Mouse (Mus musculus): Measurements from ENCODE around the gene Sumf1.

The Sumf1 gene

DNA sequence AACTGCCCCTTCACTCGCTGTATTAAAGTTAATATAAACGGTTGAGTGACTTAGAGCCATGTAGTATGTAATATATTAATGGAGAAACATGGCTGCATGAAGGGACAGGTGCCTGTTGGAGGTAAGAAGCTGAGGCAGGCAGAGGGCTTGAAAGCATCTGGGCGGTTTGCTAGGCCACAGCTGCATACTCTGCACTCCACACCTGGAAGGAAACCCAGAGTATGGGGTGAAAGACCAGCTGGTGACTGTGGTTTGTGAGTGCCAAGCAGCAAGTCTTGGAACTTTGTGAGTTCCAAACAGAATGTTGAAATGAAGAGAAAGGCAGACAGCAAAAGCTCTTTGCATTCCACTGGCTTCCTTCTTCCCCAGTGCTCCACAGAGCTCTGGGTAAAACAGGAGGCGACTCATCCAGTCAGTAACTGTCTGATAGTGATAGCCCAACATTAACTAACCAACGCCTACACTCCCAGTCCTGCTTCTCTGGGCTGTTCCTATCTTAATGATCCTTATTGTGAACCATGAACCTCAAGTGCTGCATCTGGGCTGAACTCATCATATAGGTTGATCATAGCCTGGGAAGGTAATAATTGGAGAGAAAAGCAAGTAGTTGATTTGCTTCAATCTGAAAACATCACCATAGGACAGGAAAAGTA is 21.7 kb upstream of the Sumf1 start:
- in situ Hi-C loops (cut with MboI, MseI) = no loop called here

DNA sequence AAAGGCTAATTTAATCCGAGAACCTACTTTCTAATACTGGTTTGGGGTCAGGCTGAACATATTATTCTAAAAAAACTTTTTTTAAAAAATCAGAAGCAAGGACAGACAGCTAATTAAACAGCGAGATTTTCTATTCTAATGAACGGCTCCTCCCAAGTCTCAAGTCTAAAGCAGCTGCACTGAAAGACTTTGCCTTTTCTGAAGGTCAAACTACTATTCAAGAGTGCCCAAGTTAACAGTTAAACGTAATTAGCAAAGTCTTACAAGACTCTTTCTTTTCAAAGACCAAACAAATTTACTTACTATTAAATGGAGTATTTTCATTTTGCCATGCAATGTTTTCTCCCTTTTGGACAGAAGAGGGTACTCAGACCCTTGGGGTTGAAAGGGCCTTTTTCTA is 20.8 kb upstream of the Sumf1 start:
- in situ Hi-C loops (cut with MboI, MseI) = no loop called here

DNA sequence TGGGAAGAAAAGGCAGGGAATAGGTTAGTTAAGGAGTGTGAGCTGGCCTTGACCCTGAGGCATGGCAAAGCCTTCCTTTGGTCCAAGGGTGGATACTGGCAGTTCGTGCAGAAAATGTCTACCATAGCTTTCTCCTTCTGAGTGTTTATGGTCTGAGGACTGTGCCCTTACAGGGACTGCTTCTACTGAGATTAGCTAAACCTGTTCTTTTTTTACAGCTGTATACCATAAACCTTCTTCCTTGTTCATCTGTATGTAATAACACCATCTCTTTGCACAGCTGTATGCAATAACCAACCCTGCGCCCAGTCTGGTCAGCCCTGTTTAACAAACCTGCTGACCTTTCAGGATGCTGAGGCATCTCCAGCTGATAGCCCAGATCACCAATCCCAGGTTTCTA is 18.9 kb upstream of the Sumf1 start:
- in situ Hi-C loops (cut with MboI, MseI) = no loop called here

DNA sequence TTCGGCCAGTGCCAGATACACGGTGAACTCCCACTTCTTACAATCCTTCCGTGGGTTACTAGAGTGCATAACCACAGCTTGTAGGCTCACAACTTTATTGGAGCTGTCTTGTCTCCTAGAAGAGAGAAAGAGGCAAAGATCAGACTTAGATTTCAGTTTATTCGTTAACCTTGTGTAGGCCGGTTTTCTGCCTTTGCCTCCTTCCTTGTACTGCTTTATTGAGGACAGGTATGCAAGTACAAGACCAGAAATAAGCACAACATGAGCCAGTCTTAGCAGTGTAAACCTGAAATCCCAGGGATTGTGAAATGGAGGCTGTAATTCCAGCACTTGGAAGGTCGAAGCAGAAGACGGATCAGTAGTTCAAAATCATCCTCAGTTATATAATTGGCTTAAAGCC is 12.9 kb upstream of the Sumf1 start:
- in situ Hi-C loops (cut with MboI, MseI) = no loop called here

DNA sequence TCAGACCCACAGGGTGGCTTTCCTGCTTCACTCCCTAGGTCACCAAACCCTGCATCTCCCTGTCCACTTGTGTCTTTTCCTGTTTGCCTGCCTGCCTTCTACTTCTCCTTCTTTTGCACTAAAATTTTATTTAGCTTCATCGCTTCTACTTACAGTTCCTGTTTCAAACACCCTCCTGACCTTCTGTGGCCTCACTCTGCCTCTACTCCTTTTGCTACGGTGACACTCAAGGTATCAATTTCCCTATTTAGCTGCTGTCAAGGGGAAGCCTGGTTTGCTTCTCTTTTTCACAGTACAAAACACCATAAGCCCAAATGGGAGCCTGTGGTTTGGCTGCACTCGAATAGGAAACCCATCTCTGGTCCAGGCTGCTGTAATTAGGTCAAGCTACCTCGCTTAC is 11.7 kb upstream of the Sumf1 start:
- in situ Hi-C loops (cut with MboI, MseI) = no loop called here

DNA sequence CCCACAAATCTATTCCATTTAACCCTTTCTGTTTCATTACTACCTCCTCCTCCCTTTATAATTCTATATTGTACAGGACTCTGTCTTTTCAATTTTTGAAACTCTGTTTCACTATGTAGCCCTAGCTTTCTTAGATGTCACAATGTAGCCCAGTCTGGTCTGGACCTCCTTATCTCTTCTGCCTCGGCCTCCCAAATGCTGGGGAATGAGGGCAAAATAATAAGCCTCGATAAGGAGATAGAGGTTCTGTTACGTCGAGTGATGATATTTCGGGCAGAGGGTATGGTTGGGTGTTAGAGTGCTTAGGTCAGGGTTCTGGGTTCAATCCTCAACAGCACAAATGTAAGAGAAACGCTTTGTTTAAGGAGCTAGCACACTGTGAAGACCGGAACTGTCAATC is 11.3 kb upstream of the Sumf1 start:
- in situ Hi-C loops (cut with MboI, MseI) = no loop called here

DNA sequence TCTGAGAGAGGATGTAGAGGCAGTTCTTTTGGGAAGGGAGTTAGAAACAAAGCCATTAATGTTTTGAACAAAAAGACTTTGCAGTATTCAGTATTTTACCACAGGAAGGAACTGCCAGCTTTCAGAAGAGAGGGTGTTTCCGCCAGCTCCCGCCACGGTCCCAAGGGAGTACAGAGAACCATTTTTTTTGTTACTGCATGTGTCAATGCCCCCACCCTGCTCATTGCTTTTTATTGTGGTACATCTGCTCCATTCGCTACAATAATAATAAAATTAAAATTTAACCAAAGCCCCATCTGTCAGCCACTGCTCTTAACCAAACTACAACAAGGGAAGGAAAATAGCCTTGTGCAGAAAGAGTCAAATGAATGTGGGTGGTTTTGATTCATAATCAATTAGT is 7.2 kb upstream of the Sumf1 start:
- in situ Hi-C loops (cut with MboI, MseI) = no loop called here

DNA sequence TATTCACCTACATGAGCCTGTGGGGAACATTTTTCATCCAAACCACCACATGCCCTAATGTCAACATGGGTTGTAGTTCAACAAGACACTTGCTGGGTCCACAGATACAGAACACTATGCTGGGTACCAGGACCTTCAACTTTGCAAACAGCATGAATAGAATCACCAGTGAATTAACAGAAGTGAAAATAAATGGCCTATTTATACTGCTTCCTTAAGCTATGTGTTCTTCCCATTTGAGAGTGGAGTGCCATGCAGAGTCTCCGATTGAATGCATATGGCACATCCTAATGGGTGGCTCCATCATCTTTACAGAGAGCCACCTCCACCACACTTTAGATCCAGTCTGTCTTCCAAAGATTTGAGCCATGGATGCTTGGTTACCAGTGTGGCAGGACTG is 5.3 kb upstream of the Sumf1 start:
- in situ Hi-C loops (cut with MboI, MseI) = no loop called here

DNA sequence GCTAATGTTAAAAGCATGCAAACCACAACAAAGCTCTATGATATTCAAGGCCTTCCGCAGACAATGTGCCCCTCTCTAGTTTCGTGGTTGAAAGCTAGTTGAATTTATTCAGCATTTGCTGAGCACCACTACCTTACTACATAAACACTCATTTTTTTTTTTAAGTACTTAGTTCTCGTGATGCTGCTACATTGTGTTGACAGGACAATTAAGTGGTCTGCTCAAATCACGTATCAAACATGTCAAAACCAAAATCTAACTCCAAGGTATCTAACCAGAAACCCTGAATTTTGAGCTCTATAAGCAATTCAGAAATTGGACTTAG is 265 bp upstream of the Sumf1 start:
- in situ Hi-C loops (cut with MboI, MseI) = no loop called here

DNA sequence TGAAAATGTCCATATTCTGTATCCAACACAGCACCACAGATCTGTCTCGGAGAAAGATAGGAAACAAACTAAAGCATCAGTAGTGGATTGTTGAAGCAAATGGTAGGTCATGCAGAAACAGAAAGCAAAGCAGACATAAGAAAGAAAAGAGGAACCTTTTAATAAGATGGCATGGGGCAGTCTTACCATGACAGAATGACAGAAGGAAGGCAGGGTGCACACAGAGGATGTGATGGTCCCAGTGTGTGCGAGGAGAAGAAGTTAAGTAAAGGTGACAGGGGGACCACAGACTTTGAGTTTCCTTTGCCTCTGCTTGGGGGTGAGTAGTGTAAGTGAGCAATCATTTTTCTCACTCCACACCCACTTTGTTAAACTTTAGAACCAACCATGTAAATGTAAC is 6.3 kb downstream of the Sumf1 start:
- in situ Hi-C loops (cut with MboI, MseI) = no loop called here

DNA sequence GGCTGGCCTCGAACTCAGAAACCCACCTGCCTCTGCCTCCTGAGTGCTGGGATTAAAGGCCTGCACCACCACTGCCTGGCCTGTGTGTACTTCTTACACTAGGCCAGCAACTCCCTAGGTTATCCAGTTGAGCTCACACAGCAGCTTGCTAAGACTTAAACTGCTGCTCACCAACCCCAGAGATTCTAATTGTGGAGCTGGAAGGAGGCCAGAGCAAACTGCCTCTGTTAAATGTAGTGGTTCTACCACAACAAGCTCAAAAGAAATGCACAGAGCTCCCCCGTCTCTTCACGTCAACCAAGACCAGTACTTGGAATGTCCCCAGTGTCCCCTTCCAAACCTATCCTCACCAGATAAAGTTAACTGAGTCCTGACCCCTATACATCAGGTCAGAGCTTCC is 11.2 kb downstream of the Sumf1 start:
- in situ Hi-C loops (cut with MboI, MseI) = loop anchor here (5.0 kb wide), 1 partner anchor 38 kb away; the partner anchor contains the start of gene Itpr1

DNA sequence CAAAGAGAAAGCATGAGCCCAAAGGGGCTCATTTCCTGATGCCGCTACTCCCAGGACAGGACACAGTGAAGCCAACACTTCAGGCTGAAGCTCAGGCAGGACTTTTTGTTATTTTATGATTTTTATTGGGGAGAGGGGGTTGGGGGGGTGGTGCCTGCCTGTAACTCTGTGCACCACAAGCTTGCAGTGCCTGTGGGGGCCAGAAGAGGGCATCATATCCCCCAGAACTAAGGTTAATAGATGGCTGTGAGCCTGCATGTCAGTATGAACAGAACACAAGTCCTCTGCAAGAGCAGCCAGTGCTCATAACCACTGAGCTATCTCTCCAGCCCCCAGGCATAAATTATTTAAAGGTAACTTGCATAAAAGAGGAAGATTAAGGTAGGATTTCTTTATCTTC is 13.2 kb downstream of the Sumf1 start:
- in situ Hi-C loops (cut with MboI, MseI) = loop anchor here (5.0 kb wide), 1 partner anchor 40 kb away; the partner anchor contains the start of gene Itpr1

DNA sequence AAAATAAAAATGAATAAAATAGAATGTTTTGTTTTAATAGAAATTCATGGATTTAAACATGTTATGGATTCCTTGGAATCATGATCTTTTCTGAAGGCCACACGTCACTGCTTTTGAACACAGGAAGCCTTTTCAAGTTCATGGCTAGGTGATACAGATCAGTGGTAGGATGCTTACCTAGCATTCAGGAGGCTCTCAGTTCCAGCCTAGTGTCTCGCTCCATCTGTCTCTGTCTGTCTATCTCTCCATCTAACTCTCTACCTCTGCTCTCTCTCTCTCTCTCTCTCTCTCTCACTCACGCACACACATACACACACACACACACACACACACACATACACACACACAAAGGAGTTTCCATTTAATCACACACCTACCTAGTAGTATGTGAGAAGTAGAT is 15.9 kb downstream of the Sumf1 start:
- in situ Hi-C loops (cut with MboI, MseI) = no loop called here

DNA sequence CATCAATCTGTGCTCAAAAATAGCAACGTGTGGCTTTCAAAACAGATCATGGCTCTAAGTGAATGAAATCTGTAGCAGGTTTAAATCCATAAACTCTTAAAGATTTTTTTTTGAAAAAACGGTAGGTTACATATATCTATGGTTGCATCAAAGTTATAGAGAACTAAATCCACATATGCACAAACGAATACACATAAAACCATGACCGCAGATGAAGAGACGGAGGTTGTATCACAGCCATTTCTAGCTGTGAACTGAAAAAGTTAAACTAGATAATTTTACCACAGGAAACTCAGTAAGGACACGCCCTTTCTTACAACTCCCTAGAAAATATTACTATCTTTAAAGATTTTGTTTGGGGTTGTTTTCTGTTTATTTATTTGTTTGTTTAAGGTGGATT is 16.7 kb downstream of the Sumf1 start:
- in situ Hi-C loops (cut with MboI, MseI) = no loop called here

DNA sequence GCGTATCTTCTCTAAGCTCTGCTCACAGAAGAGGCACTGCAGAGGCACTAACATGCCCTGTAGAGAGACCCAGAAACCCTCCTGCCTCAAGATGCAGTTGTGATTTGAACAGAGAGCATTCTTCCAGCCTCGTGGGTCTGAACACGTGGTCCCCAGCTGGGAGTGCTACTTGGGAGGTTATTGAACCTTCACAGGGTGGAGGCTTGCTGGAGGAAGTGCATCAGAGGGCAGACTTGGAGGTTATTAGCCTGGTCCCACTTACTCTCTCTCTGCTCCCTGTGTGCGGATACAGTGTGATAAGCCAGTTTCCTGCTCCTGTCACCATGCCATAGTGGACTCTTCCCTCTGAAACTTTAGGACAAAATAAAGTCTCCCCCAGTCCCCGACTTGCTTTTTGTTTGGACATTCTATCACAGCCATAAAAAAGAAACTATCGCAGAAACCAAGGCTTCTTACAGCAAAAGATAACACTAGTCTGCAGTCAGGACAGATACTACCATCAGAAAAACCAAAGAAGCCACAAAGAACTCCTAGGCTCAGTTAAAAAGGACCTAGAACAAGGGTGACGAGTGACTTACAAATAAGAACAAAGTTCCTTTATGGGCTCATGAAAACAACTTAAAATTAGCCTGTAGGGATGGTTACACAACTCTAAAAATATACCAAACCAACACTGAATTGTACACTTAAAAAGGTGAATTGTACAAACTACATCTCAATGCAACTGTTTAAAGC is 17.3 kb downstream of the Sumf1 start:
- in situ Hi-C loops (cut with MboI, MseI) = no loop called here

DNA sequence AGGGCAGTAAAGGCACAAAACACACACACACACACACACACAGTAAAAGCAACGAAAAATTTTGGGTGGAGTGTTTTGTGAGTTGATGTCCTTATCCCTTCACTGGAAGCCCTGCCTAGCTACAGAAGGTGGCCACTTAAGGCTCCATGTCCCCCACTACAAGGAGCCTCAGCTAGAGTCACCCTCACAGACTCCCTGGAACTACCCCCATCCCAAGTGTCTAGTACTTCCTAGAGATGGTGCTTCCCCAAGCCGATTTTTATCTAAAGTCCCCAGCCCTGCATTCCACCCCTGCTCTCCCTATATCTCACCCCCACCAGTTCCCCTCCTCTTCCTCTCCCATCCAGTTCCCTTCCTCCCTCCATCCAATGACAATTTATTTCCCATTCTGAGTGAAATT is 19.8 kb downstream of the Sumf1 start:
- in situ Hi-C loops (cut with MboI, MseI) = no loop called here

DNA sequence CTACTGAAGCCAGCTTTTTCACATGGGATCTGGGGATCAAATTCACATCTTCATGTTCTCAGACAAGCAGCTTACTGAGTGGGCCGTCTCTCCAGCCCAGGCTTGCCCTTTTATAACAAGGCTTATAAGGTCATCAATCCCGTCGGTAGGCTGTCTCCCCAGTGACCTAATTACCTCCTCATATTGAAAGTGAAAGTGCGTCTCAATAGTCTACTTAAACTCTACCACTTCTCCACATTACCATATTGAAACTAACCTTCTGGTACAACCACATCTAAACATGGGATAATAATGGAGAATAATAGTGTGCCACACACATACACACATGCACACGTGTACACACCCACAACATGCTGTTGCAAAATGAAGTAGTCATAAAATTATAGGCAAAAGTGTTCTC is 20.4 kb downstream of the Sumf1 start:
- in situ Hi-C loops (cut with MboI, MseI) = no loop called here

DNA sequence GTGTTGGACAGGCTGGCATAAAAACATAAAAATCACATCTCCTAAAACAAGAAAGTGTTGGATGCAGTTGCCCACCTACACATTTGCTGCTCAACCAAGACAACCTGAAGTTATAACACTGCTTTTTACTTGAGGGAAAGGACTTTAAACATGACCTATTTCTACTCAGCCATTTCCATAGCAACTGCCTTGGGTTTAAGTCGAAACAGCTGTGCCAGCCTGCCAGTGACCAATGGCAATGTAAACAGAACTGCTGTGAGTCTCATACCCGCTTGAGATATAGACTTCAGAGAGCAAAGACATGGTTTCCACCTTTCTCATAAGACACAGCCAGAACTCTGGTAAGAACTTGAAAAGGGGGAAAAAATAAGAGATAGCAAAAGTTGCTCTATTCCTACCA is 24.8 kb downstream of the Sumf1 start:
- in situ Hi-C loops (cut with MboI, MseI) = no loop called here

DNA sequence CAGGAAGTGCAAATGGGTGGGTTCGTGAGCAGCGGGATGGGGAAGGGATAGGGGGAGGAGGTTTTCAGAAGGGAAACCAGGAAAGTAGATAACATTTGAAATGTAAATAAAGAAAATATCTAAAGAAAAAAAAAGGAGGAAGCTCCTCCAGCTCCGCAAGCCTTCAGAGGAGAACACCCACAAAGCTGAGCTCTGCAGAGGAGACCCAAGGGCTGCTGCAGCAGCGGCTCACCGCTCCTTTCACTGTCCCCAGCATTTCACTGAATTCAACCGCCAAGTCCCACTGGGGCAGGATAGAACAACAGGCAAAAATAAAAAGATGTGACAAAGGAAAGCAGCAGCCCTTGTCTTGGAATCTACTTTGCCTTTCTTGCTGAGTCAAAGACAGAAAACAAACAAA is 28.5 kb downstream of the Sumf1 start:
- in situ Hi-C loops (cut with MboI, MseI) = no loop called here

DNA sequence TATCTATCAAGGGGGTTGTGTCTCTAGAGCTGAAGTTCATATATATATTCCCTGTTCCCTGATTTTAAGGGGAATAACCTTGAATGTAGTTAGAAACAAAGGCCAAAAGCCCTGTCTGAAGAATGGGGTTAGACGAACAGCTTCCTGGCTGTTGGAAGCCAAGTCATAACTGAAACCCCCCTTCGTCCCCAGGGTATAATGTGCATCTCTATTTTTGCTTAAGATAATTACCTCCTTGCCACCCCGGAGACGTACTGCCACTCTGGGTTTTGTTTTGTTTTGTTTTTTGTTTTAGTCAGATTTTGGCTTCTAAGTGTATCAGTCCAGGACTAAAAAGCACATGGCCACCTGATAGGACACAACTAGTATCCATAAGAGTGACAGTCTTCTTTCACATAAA is 31.1 kb downstream of the Sumf1 start:
- in situ Hi-C loops (cut with MboI, MseI) = no loop called here

DNA sequence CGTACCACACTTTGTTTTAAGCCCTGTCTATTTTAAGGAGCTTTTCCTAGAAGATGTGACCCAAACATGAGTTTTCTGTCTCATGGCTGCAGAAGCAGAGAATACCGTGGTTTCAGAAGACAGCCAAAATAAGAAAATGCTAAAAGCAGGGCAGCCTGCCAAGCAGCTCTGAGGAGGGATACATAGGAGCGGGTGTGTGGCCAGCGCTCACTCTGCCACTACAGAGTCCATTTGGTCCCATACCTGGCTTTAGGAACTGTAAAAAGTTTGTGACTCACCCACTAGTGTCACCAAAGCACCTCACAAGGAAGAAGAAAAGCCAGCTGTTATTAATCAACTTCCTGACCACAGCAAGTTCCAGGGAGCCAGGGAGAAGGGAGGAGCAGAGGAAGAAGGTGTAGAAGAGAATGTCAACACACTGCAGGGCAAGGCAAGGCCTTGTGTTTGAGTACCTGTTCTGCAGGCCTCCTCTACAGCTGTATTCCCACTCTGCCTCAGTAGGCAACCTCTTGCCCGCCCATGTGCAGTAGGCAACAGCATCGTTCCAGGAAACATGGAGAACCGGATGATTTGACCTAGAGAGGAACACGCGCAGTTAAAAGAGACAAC is 32.6 kb downstream of the Sumf1 start:
- in situ Hi-C loops (cut with MboI, MseI) = no loop called here

DNA sequence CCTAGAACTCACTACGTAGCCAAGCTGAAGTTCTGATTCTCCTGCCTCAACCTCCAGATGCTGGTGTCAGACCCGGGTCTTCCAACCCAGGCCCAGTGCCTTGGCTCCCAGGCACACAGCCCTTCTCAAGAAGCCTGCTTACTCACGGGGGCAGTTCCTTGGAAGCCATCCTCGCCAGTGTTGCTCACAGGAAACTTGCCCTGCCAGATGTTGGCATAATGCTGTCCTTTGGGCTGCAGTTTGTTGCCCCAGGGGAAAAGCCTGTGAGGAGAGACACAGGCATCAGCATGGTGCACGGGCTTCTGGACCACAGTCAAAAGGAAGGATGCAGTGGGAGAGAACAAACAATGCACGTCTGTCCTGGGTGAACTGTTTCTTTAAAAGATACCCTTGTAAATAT is 33.3 kb downstream of the Sumf1 start:
- in situ Hi-C loops (cut with MboI, MseI) = no loop called here

DNA sequence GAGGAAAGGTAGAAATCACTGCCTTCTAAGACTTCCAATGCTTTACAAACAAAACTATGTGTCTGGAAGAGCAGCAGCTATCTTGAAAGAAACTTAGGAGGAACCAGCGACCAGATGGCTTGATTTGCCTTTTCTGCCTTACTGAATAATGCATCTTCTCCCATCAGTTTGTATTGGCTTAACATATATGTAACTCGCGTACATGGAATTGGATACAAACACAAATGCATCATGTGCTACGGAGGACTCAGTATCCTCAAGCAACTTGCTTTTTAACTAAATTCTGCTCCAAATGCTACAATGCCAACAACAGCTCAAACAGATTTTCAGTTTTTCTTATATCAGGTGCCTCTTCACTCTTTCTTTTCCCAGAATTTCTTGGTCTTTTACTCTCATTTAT is 36.1 kb downstream of the Sumf1 start:
- in situ Hi-C loops (cut with MboI, MseI) = no loop called here

Data from T-helper 1 cell (primary cell).